7 mouse cellular contexts compared by ENCODE assay signal in the genomic region with DNA sequence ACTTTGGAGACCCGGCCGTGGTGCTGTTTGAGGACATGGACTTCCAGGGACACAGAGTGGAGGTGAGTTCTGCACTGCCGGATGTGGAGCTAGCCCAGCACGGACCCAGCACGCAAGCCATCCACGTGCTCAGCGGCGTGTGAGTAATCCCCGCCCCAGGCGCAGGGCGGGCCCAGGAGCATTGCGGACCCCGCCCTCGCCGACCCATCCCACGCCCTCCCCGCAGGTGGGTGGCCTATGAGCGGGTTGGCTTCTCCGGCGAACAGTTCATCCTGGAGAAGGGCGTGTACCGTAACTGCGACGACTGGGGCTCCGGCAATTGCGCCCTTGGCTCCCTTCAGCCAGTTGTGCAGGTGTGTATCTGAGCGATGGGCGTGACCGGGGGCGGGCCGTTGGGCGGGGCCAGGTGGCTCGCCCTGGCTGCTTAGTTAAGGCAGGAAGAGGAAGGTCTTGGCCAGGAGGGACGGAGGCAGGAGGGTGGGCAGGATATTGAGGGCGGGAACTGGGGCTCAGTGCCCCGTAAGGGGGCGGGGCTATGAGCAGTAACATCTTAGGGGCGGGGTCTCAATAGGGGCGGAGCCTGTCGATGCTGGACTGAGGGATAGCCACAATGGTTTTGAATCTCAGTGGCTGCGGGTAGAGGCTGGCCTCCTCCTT. TPM values are rescaled to one million over a fixed set of nuclear protein-coding genes. Genes with fewer than 3 reads are reported as not detected.
DNase-seq lines count a peak whose midpoint lies in the region; ATAC-seq and TF ChIP-seq lines count a peak whose summit lies in the region.

No protein-coding gene starts in this region.

- H3K4me3 ChIP-seq in cerebellum, adult 2 months (replicated peaks; ENCODE audit: insufficient read depth, low read depth, low read length), result peak overlapping the region; percentile 56
- peak overlapping the region; percentile 53 for H3K4me3 ChIP-seq in forebrain, postnatal 0 days (ENCODE audit: low read depth, low read length)
- peak overlapping the region; percentile 44 for H3K4me3 ChIP-seq in intestine, embryonic 14.5 days (ENCODE audit: low read depth, low read length)
- peak overlapping the region; percentile 60 for H3K4me3 ChIP-seq in midbrain, embryonic 10.5 days

- H3K4me1 ChIP-seq in cerebellum, adult 2 months (ENCODE audit: control insufficient read depth, insufficient read depth, low read length), result no peaks in the 10 kb centered on the region
- no peaks in the 10 kb centered on the region for H3K4me1 ChIP-seq in forebrain, postnatal 0 days (ENCODE audit: insufficient read depth)
- peaks cover 5% of the 10 kb centered on the region; the same call in 1 of the 2 replicates for H3K4me1 ChIP-seq in intestine, embryonic 14.5 days (replicated peaks; ENCODE audit: control insufficient read depth, insufficient read depth, low read length)
- H3K4me1 ChIP-seq in midbrain, embryonic 10.5 days, result peaks cover 28% of the 10 kb centered on the region

- no peak overlapping the region for H3K27ac ChIP-seq in cerebellum, adult 2 months (ENCODE audit: insufficient read depth, low read length)
- H3K27ac ChIP-seq in forebrain, postnatal 0 days (ENCODE audit: low read depth, low read length), result no peak overlapping the region
- no peak overlapping the region for H3K27ac ChIP-seq in intestine, embryonic 14.5 days (ENCODE audit: low read depth)
- peak overlapping the region; percentile 9; the same call in 1 of the 2 replicates for H3K27ac ChIP-seq in midbrain, embryonic 10.5 days (replicated peaks)

- no peak for TF ChIP-seq CTCF in cerebellum, adult 2 months (IDR thresholded peaks at IDR 0.05; ENCODE audit: borderline replicate concordance, insufficient read depth, low read depth, low read length)
- no peak for TF ChIP-seq CTCF in forebrain, postnatal 0 days (IDR thresholded peaks at IDR 0.05; ENCODE audit: low read depth)

- H3K4me2 ChIP-seq in forebrain, postnatal 0 days (ENCODE audit: low read depth), result peak overlapping the region; percentile 89
- H3K4me2 ChIP-seq in intestine, embryonic 14.5 days (ENCODE audit: low read length), result peak overlapping the region; percentile 80

- no peaks in the 10 kb centered on the region for H3K36me3 ChIP-seq in forebrain, postnatal 0 days (ENCODE audit: insufficient read depth)
- no peaks in the 10 kb centered on the region for H3K36me3 ChIP-seq in intestine, embryonic 14.5 days (ENCODE audit: control insufficient read depth, insufficient read depth, low read length)
- no peaks in the 10 kb centered on the region for H3K36me3 ChIP-seq in midbrain, embryonic 10.5 days

- DNase-seq in T-cell, adult 2 months (ENCODE audit: low spot score), result peak; percentile 90
- peak; percentile 43 to 47 for DNase-seq in cerebellum, adult 2 months
- peak; percentile 58 for DNase-seq in forebrain, postnatal 0 days
- peak; percentile 91 for DNase-seq in intestine, embryonic 14.5 days (ENCODE audit: low spot score)
- DNase-seq in left cerebral cortex, postnatal 36 days (ENCODE audit: low spot score in 2 of 2), result peak; percentile 76 to 78
- peak; percentile 70 for DNase-seq in midbrain, embryonic 10.5 days (ENCODE audit: low spot score)
- peak; percentile 41 for DNase-seq in right cerebral cortex, postnatal 4 days

- intact Hi-C loops in left cerebral cortex, postnatal 36 days (cut with DNase I), result no loop called here

- H3K9ac ChIP-seq in forebrain, postnatal 0 days, result peak overlapping the region; percentile 54
- H3K9ac ChIP-seq in intestine, embryonic 14.5 days (ENCODE audit: low read length), result no peak overlapping the region

- no peaks in the 10 kb centered on the region for H3K27me3 ChIP-seq in cerebellum, adult 2 months (ENCODE audit: control insufficient read depth, insufficient read depth, low read length)
- 0 out of 2 replicates have a peak, but pooled peaks cover 5% of the 10 kb centered on the region for H3K27me3 ChIP-seq in forebrain, postnatal 0 days (ENCODE audit: insufficient read depth, low read length)
- H3K27me3 ChIP-seq in intestine, embryonic 14.5 days (replicated peaks; ENCODE audit: control insufficient read depth, insufficient read depth, low read length), result no peaks in the 10 kb centered on the region
- peaks cover 38% of the 10 kb centered on the region for H3K27me3 ChIP-seq in midbrain, embryonic 10.5 days (ENCODE audit: low read depth, poor library complexity, severe bottlenecking)

- under 1% methylated on average over 41 of the region's 41 CpGs for WGBS in cerebellum, adult 2 months
- WGBS in forebrain, postnatal 0 days, result under 1% methylated on average over 40 of the region's 41 CpGs
- under 1% methylated on average over 36 of the region's 41 CpGs for whole genome bisulfite sequencing in intestine, embryonic 14.5 days
- WGBS in midbrain, embryonic 10.5 days, result under 1% methylated on average over 41 of the region's 41 CpGs

- no peak for TF ChIP-seq POLR2A in cerebellum, adult 2 months (IDR thresholded peaks at IDR 0.05; ENCODE audit: borderline replicate concordance, insufficient read depth, low read length)

- ATAC-seq in forebrain, postnatal 0 days, result peak; percentile 75
- peak; percentile 96 for ATAC-seq in intestine, embryonic 14.5 days (replicated peaks; ENCODE audit: low FRiP score, low TSS enrichment, low read depth)

- no peaks in the 10 kb centered on the region for H3K9me3 ChIP-seq in forebrain, postnatal 0 days (ENCODE audit: low read length)
- no peaks in the 10 kb centered on the region for H3K9me3 ChIP-seq in intestine, embryonic 14.5 days (ENCODE audit: control insufficient read depth, low read length)
- H3K9me3 ChIP-seq in midbrain, embryonic 10.5 days (replicated peaks), result no peaks in the 10 kb centered on the region

RNA-seq across cellular contexts. Expression of gene Cd52, which starts 13.0 kb away (rescaled TPM):
- 2.6 and 2.8 TPM in 2 replicates for polyA plus RNA-seq in cerebellum, adult 2 months (2012; rRNA removed)
- total RNA-seq in forebrain, postnatal 0 days (2014; rRNA removed), result 1.2 and 2.0 TPM in 2 replicates
- 4.1 and 4.6 TPM in 2 replicates for polyA plus RNA-seq in forebrain, postnatal 0 days (2015; fragmentation: Nextera tagmentation; extraction: Ambion mirVana)
- 23.5 and 24.3 TPM in 2 replicates for polyA plus RNA-seq in intestine, embryonic 14.5 days (2014; fragmentation: Nextera tagmentation; extraction: Ambion mirVana)
- total RNA-seq in left cerebral cortex, postnatal 36 days (2021), result 1 to 10 TPM; 1.4 to 2.7 TPM
- polyA plus RNA-seq in midbrain, embryonic 10.5 days (2016; fragmentation: Nextera tagmentation; extraction: Ambion mirVana), result 5.1 TPM in 2 replicates

RNA-seq across cellular contexts. Expression of gene Ubxn11, which starts 20.5 kb away (rescaled TPM):
- 14.8 and 15.0 TPM in 2 replicates for polyA plus RNA-seq in cerebellum, adult 2 months (2012; rRNA removed)
- 5.5 and 13.7 TPM in 2 replicates for total RNA-seq in forebrain, postnatal 0 days (2014; rRNA removed)
- 11.0 and 14.3 TPM in 2 replicates for polyA plus RNA-seq in forebrain, postnatal 0 days (2015; fragmentation: Nextera tagmentation; extraction: Ambion mirVana)
- polyA plus RNA-seq in intestine, embryonic 14.5 days (2014; fragmentation: Nextera tagmentation; extraction: Ambion mirVana), result 5.7 and 8.1 TPM in 2 replicates
- 10 to 100 TPM; 23.3 to 46.3 TPM for total RNA-seq in left cerebral cortex, postnatal 36 days (2021)
- polyA plus RNA-seq in midbrain, embryonic 10.5 days (2016; fragmentation: Nextera tagmentation; extraction: Ambion mirVana), result 4.8 and 6.5 TPM in 2 replicates

RNA-seq across cellular contexts. Expression of gene Crybg2, which starts 21.2 kb away (rescaled TPM):
- polyA plus RNA-seq in cerebellum, adult 2 months (2012; rRNA removed), result 0.65 and 0.89 TPM in 2 replicates
- total RNA-seq in forebrain, postnatal 0 days (2014; rRNA removed), result 3.4 and 11.8 TPM in 2 replicates
- 3.7 and 4.5 TPM in 2 replicates for polyA plus RNA-seq in forebrain, postnatal 0 days (2015; fragmentation: Nextera tagmentation; extraction: Ambion mirVana)
- polyA plus RNA-seq in intestine, embryonic 14.5 days (2014; fragmentation: Nextera tagmentation; extraction: Ambion mirVana), result 8.9 and 11.4 TPM in 2 replicates
- 1 to 10 TPM; 3.5 to 4.2 TPM for total RNA-seq in left cerebral cortex, postnatal 36 days (2021)
- 2.0 TPM in 2 replicates for polyA plus RNA-seq in midbrain, embryonic 10.5 days (2016; fragmentation: Nextera tagmentation; extraction: Ambion mirVana)

RNA-seq across cellular contexts. Expression of gene Zfp683, which starts 28.2 kb away (rescaled TPM):
- polyA plus RNA-seq in cerebellum, adult 2 months (2012; rRNA removed), result not detected in 2 replicates
- total RNA-seq in forebrain, postnatal 0 days (2014; rRNA removed), result not detected in 2 replicates
- not detected in 2 replicates for polyA plus RNA-seq in forebrain, postnatal 0 days (2015; fragmentation: Nextera tagmentation; extraction: Ambion mirVana)
- not detected in 2 replicates for polyA plus RNA-seq in intestine, embryonic 14.5 days (2014; fragmentation: Nextera tagmentation; extraction: Ambion mirVana)
- not detected for total RNA-seq in left cerebral cortex, postnatal 36 days (2021)
- polyA plus RNA-seq in midbrain, embryonic 10.5 days (2016; fragmentation: Nextera tagmentation; extraction: Ambion mirVana), result not detected in 2 replicates

RNA-seq across cellular contexts. Expression of gene Sh3bgrl3, which starts 46.7 kb away (rescaled TPM):
- polyA plus RNA-seq in cerebellum, adult 2 months (2012; rRNA removed), result 238 and 258 TPM in 2 replicates
- 124 and 162 TPM in 2 replicates for total RNA-seq in forebrain, postnatal 0 days (2014; rRNA removed)
- polyA plus RNA-seq in forebrain, postnatal 0 days (2015; fragmentation: Nextera tagmentation; extraction: Ambion mirVana), result 554 and 579 TPM in 2 replicates
- 377 and 393 TPM in 2 replicates for polyA plus RNA-seq in intestine, embryonic 14.5 days (2014; fragmentation: Nextera tagmentation; extraction: Ambion mirVana)
- 100 to 1,000 TPM; 187 to 235 TPM for total RNA-seq in left cerebral cortex, postnatal 36 days (2021)
- 302 and 324 TPM in 2 replicates for polyA plus RNA-seq in midbrain, embryonic 10.5 days (2016; fragmentation: Nextera tagmentation; extraction: Ambion mirVana)

Comparison
In these comparisons a context has a peak if more than half of its experiments do, and no peak if none do; other contexts are left out.
1. DNase-seq: peak in every context shown above with its lines; median percentile 91 in intestine, embryonic 14.5 days; 90 in T-cell, adult 2 months; 77 in left cerebral cortex, postnatal 36 days; 70 in midbrain, embryonic 10.5 days; 58 in forebrain, postnatal 0 days; 45 in cerebellum, adult 2 months; 41 in right cerebral cortex, postnatal 4 days.